Mouse (Mus musculus) liver, embryonic 13.5 days (tissue): Measurements from ENCODE around the gene Myo18b. TPM values are rescaled to one million over a fixed set of nuclear protein-coding genes. Genes with fewer than 3 reads are reported as not detected.

Experiments
- ATAC-seq: fragments of 200-750 bp; cut with Nextera tagmentation; 2 replicates; pipeline ENCODE4 v1.8.0; 2017; ENCODE audit warnings: low read depth, mild to moderate bottlenecking, moderate number of reproducible peaks, moderate library complexity
- DNase-seq: peaks from one replicate; pipeline ENCODE4 v3.0.0; 2022
- H3K27ac ChIP-seq: fragments of 300-500 bp; sonication (generic); 2 replicates; pipeline ENCODE4 v1.5.1; 2015; ENCODE audit warnings: moderate library complexity, mild to moderate bottlenecking, inconsistent platforms
- H3K27me3 ChIP-seq: fragments of 300-500 bp; sonication (generic); 2 replicates; pipeline ENCODE4 v1.6.1; 2015; ENCODE audit warnings: mild to moderate bottlenecking, inconsistent platforms
- H3K36me3 ChIP-seq: fragments of 300-500 bp; sonication (generic); 2 replicates; pipeline ENCODE4 v1.6.1; 2015; ENCODE audit warnings: mild to moderate bottlenecking, inconsistent platforms
- H3K4me1 ChIP-seq: fragments of 300-500 bp; sonication (generic); replicated peaks from 2 replicates; pipeline ENCODE4 v1.6.1; 2015; ENCODE audit warnings: inconsistent platforms
- H3K4me2 ChIP-seq: fragments of 300-500 bp; sonication (generic); 2 replicates; pipeline ENCODE4 v1.6.1; 2015; ENCODE audit warnings: inconsistent platforms, mild to moderate bottlenecking, moderate library complexity
- H3K4me3 ChIP-seq: fragments of 300-500 bp; sonication (generic); replicated peaks from 2 replicates; pipeline ENCODE4 v1.5.1; 2015; ENCODE audit warnings: mild to moderate bottlenecking, inconsistent platforms
- H3K9ac ChIP-seq: fragments of 300-500 bp; sonication (generic); 2 replicates; pipeline ENCODE4 v1.6.1; 2015; ENCODE audit warnings: mild to moderate bottlenecking, inconsistent platforms
- H3K9me3 ChIP-seq: fragments of 300-500 bp; sonication (generic); replicated peaks from 2 replicates; pipeline ENCODE4 v1.6.1; 2016; ENCODE audit warnings: inconsistent platforms
- WGBS: fragments of 180-500 bp; shearing (Covaris S2); methylation state at CpG from one replicate; pipeline ENCODE4 v1.1.7; 2015; ENCODE audit not compliant: insufficient replicate concordance; 5-methylcytosine and 5-hydroxymethylcytosine counted together
- polyA plus RNA-seq: library from polyadenylated mRNA; unstranded; fragments of >200 nt; fragmentation: Nextera tagmentation; extraction: Ambion mirVana; gene quantifications from 2 replicates; pipeline ENCODE4 v1.2.1, GENCODE M21; 2015

The Myo18b gene
- polyA plus RNA-seq, 1 experiment from 2014 or later: 0.07 TPM

- H3K36me3 ChIP-seq: no peaks in the 10 kb centered on the region
- no peak overlapping the region for H3K9ac ChIP-seq
- H3K4me1 ChIP-seq: no peaks in the 10 kb centered on the region
- no peak overlapping the region for H3K4me2 ChIP-seq
- no peak overlapping the region for H3K27ac ChIP-seq
- no peaks in the 10 kb centered on the region for H3K9me3 ChIP-seq
- no peak overlapping the region for H3K4me3 ChIP-seq
- DNase-seq: no peak
- H3K27me3 ChIP-seq: no peaks in the 10 kb centered on the region
- 40% methylated on average over 6 of the region's 6 CpGs for WGBS
- ATAC-seq: no peak
These were observed 23.2 kb downstream of the Myo18b start for GRCm38 (mm10) chr5:112872999-112873398.

GRCm38 (mm10) chr5:112870729-112871128, 25.4 kb downstream of the Myo18b start:
- no peak for DNase-seq
- no peaks in the 10 kb centered on the region for H3K36me3 ChIP-seq
- no peak overlapping the region for H3K27ac ChIP-seq
- H3K4me1 ChIP-seq: no peaks in the 10 kb centered on the region
- 18% methylated on average over 9 of the region's 9 CpGs for WGBS
- H3K27me3 ChIP-seq: no peaks in the 10 kb centered on the region
- no peak for ATAC-seq
- no peak overlapping the region for H3K9ac ChIP-seq
- H3K9me3 ChIP-seq: no peaks in the 10 kb centered on the region
- no peak overlapping the region for H3K4me2 ChIP-seq
- no peak overlapping the region for H3K4me3 ChIP-seq

- H3K27me3 ChIP-seq: no peaks in the 10 kb centered on the region
- H3K4me2 ChIP-seq: no peak overlapping the region
- no peaks in the 10 kb centered on the region for H3K9me3 ChIP-seq
- 68% methylated on average over 5 of the region's 5 CpGs for WGBS
- no peaks in the 10 kb centered on the region for H3K4me1 ChIP-seq
- ATAC-seq (no peak), DNase-seq (no peak)
- H3K27ac ChIP-seq: no peak overlapping the region
- no peaks in the 10 kb centered on the region for H3K36me3 ChIP-seq
- no peak overlapping the region for H3K9ac ChIP-seq
- H3K4me3 ChIP-seq: no peak overlapping the region
These were observed 27.5 kb downstream of the Myo18b start for GRCm38 (mm10) chr5:112868620-112869019.

GRCm38 (mm10) chr5:112864719-112865367, 31.3 kb downstream of the Myo18b start:
- ATAC-seq (no peak), DNase-seq (no peak)
- H3K9ac ChIP-seq: no peak overlapping the region
- H3K4me1 ChIP-seq: no peaks in the 10 kb centered on the region
- no peaks in the 10 kb centered on the region for H3K36me3 ChIP-seq
- no peaks in the 10 kb centered on the region for H3K9me3 ChIP-seq
- WGBS: 43% methylated on average over 4 of the region's 4 CpGs
- no peaks in the 10 kb centered on the region for H3K27me3 ChIP-seq
- no peak overlapping the region for H3K4me2 ChIP-seq
- H3K27ac ChIP-seq: no peak overlapping the region
- no peak overlapping the region for H3K4me3 ChIP-seq

GRCm38 (mm10) chr5:112859379-112860035, 36.7 kb downstream of the Myo18b start:
- no peaks in the 10 kb centered on the region for H3K27me3 ChIP-seq
- no peaks in the 10 kb centered on the region for H3K9me3 ChIP-seq
- H3K27ac ChIP-seq: no peak overlapping the region
- H3K9ac ChIP-seq: no peak overlapping the region
- H3K4me3 ChIP-seq: no peak overlapping the region
- H3K4me1 ChIP-seq: no peaks in the 10 kb centered on the region
- no peaks in the 10 kb centered on the region for H3K36me3 ChIP-seq
- DNase-seq (no peak), ATAC-seq (no peak)
- WGBS: 52% methylated on average over 12 of the region's 12 CpGs
- no peak overlapping the region for H3K4me2 ChIP-seq

- ATAC-seq (no peak), DNase-seq (no peak)
- Histone ChIP-seq H3K4me2 (no peak overlapping the region), H3K9me3 (no peaks in the 10 kb centered on the region), H3K4me1 (no peaks in the 10 kb centered on the region), H3K36me3 (no peaks in the 10 kb centered on the region), H3K9ac (no peak overlapping the region), H3K27ac (no peak overlapping the region), H3K27me3 (no peaks in the 10 kb centered on the region), H3K4me3 (no peak overlapping the region)
- 61% methylated on average over 8 of the region's 8 CpGs for WGBS
These were observed 43.0 kb downstream of the Myo18b start for GRCm38 (mm10) chr5:112853179-112853578.

GRCm38 (mm10) chr5:112851389-112851788, 44.8 kb downstream of the Myo18b start:
- Histone ChIP-seq H3K4me3 (no peak overlapping the region), H3K27ac (no peak overlapping the region), H3K9ac (no peak overlapping the region), H3K4me2 (no peak overlapping the region), H3K36me3 (no peaks in the 10 kb centered on the region), H3K4me1 (no peaks in the 10 kb centered on the region), H3K9me3 (no peaks in the 10 kb centered on the region), H3K27me3 (no peaks in the 10 kb centered on the region)
- no peak for ATAC-seq
- 26% methylated on average over 5 of the region's 5 CpGs for WGBS
- no peak for DNase-seq

- no peaks in the 10 kb centered on the region for H3K27me3 ChIP-seq
- H3K9me3 ChIP-seq: no peaks in the 10 kb centered on the region
- no peaks in the 10 kb centered on the region for H3K4me1 ChIP-seq
- DNase-seq: no peak
- no peaks in the 10 kb centered on the region for H3K36me3 ChIP-seq
- ATAC-seq: no peak
- H3K4me3 ChIP-seq: no peak overlapping the region
- H3K4me2 ChIP-seq: no peak overlapping the region
- H3K27ac ChIP-seq: no peak overlapping the region
- no peak overlapping the region for H3K9ac ChIP-seq
- WGBS: 6% methylated on average over 16 of the region's 16 CpGs
These were observed 47.4 kb downstream of the Myo18b start for GRCm38 (mm10) chr5:112848586-112849280.

GRCm38 (mm10) chr5:112847985-112848542, 48.1 kb downstream of the Myo18b start:
- WGBS: 17% methylated on average over 25 of the region's 25 CpGs

GRCm38 (mm10) chr5:112846146-112846545, 50.0 kb downstream of the Myo18b start:
- Histone ChIP-seq H3K9me3 (no peaks in the 10 kb centered on the region), H3K27ac (no peak overlapping the region), H3K27me3 (no peaks in the 10 kb centered on the region), H3K4me2 (no peak overlapping the region), H3K4me1 (no peaks in the 10 kb centered on the region), H3K4me3 (no peak overlapping the region), H3K9ac (no peak overlapping the region), H3K36me3 (no peaks in the 10 kb centered on the region)
- 64% methylated on average over 11 of the region's 11 CpGs for WGBS
- ATAC-seq (no peak), DNase-seq (no peak)

More at GRCm38 (mm10) chr5:112847985-112848542, 48.1 kb downstream of the Myo18b start:
- Histone ChIP-seq H3K4me1 (no peaks in the 10 kb centered on the region), H3K9ac (no peak overlapping the region), H3K27me3 (no peaks in the 10 kb centered on the region), H3K4me2 (no peak overlapping the region), H3K36me3 (no peaks in the 10 kb centered on the region), H3K27ac (no peak overlapping the region), H3K4me3 (no peak overlapping the region), H3K9me3 (no peaks in the 10 kb centered on the region)
- no peak for ATAC-seq
- DNase-seq: no peak

- no peak for DNase-seq
- Histone ChIP-seq H3K9me3 (no peaks in the 10 kb centered on the region), H3K4me3 (no peak overlapping the region), H3K9ac (no peak overlapping the region), H3K36me3 (no peaks in the 10 kb centered on the region), H3K4me1 (no peaks in the 10 kb centered on the region), H3K27ac (no peak overlapping the region), H3K4me2 (no peak overlapping the region), H3K27me3 (no peaks in the 10 kb centered on the region)
- no peak for ATAC-seq
- 66% methylated on average over 3 of the region's 3 CpGs for WGBS
These were observed 51.7 kb downstream of the Myo18b start for GRCm38 (mm10) chr5:112844460-112844859.
